Mouse (Mus musculus) heart, adult 10 weeks (tissue): ENCODE measurements around the gene Zap70. TPM values are rescaled to one million over a fixed set of nuclear protein-coding genes. Genes with fewer than 3 reads are reported as not detected.

Experiments
- polyA plus RNA-seq: library from polyadenylated mRNA; stranded (reverse); fragments of 350-450 nt; fragmentation: Illumina TruSeq; extraction: RNeasy Lipid Tissue Mini Kit (QIAGEN cat#74804); gene quantifications from one replicate; pipeline ENCODE4 v1.2.3, GENCODE M21; 2014; ENCODE audit warnings: low read depth, low replicate concordance

Zap70 gene
- not detected for polyA plus RNA-seq

GRCm38 (mm10) chr1:36761568-36761967 is at the start of gene Zap70:
Gene Zap70 (plus strand): TSS chr1:36761798.

GRCm38 (mm10) chr1:36714311-36714710 is 47.3 kb upstream of the Zap70 start, which contains the start of gene Actr1b:
Gene Actr1b (minus strand): TSS chr1:36714422.

Other genes starting within 250 kb of the Zap70 start
- 11.7 TPM for gene Cnnm3, start 249.9 kb upstream of the Zap70 start, polyA plus RNA-seq
- gene Ankrd23, start 224.9 kb upstream of the Zap70 start, polyA plus RNA-seq = 427 TPM
- gene Gm42417, start 222.4 kb upstream of the Zap70 start, polyA plus RNA-seq = not detected
- gene Ankrd39, start 214.4 kb upstream of the Zap70 start, polyA plus RNA-seq = 8.9 TPM
- 13.0 TPM for gene Sema4c, start 203.4 kb upstream of the Zap70 start, polyA plus RNA-seq
- not detected for gene Fam178b, start 78.6 kb upstream of the Zap70 start, polyA plus RNA-seq
- gene Cox5b, start 70.3 kb upstream of the Zap70 start, polyA plus RNA-seq = 1,949 TPM
- gene 4933424G06Rik, start 51.6 kb upstream of the Zap70 start, polyA plus RNA-seq = not detected
- 80.8 TPM for gene Actr1b, start 47.4 kb upstream of the Zap70 start, polyA plus RNA-seq
- gene Tmem131, start 181.9 kb downstream of the Zap70 start, polyA plus RNA-seq = 22.5 TPM